Mouse (Mus musculus) heart, postnatal 25 days (tissue): Measurements from ENCODE around the gene Mlst8. TPM values are rescaled to one million over a fixed set of nuclear protein-coding genes. Genes with fewer than 3 reads are reported as not detected.
"Not testable (repeated sequence)": the region's sequence is repeated elsewhere in the genome, so short reads cannot be mapped to it uniquely, and the experiment has no call there.

ENCODE experiments used
- DNase-seq: peaks from one replicate; pipeline ENCODE4 v3.0.0; 2022; ENCODE audit warnings: low spot score
- intact Hi-C: fragments of 180-260 bp; cut with DNase I; formaldehyde crosslinking; loops from one replicate; pipeline ENCODE4 v1.15.1; 2025
- total RNA-seq, 2 experiments: library from RNA; stranded (reverse); gene quantifications; 2 replicates each; pipeline ENCODE4 v1.2.3; 2021

Mlst8 gene
- total RNA-seq, 2 experiments from 2014 or later, result 9.4 to 11.3 TPM

DNA sequence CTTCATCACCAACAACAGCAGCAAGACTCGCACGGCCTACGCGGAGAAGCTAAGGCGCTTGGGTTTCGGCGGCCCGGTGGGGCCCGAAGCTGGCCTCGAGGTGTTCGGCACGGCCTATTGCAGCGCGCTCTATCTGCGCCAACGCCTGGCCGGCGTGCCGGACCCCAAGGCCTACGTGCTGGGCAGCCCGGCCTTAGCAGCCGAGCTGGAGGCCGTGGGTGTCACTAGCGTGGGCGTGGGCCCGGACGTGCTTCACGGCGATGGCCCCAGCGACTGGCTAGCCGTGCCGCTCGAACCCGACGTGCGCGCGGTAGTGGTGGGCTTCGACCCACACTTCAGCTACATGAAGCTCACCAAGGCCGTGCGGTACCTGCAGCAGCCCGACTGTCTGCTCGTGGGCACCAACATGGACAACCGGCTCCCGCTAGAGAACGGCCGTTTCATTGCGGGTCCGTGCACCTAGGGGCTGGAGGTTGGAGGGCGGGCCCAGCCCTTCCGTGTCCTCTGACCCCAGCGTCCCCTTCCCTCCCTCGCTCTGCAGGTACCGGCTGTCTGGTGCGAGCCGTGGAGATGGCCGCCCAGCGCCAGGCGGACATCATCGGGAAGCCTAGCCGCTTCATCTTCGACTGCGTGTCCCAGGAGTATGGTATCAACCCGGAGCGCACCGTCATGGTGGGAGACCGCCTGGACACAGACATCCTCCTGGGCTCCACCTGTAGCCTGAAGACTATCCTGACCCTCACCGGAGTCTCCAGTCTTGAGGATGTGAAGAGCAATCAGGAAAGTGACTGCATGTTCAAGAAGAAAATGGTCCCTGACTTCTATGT is 8.0 kb downstream of the Mlst8 start:
- DNase-seq, result no peak
- intact Hi-C loops, result no loop called here

DNA sequence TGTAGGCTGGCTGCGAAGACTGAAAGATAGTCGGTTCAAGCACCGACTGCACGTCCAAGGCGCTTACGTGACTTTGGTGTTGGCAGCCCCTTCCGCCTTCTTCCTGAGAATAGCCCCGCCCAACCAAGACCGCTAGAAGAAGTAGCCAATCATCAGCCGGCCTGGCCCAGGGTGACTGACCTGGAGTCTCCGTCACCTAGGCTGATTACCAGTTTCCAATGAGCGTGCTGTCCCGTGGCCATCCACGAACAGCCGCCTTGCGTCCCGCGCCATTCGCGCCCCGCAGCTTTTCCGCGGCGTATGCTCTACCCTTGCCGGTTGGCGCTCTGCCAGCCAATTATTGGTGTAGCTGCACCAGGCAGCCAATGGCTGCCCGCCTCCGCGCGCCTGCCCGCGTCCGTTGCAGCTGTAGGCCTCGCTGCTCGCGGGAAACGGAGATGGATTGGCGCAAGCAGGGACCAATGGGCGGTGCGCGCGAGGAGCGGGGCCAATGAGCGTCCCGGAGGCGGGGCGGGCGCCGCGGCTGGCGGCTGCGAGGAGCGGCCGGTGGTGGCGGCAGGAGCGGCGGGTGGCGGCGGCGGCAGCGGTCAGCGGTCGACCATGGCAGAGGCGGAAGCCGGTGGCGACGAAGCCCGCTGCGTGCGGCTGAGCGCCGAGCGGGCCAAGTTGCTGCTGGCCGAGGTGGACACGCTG is 8.8 kb downstream of the Mlst8 start, which contains the start of the genes E4f1 and Pgp:
TSS of gene E4f1 (minus strand) at position 404 of the 693 bp plus-strand sequence.
TSS of gene Pgp (plus strand) at position 483 of the 693 bp plus-strand sequence.
- intact Hi-C loops, result no loop called here
- peak; percentile 98 for DNase-seq

DNA sequence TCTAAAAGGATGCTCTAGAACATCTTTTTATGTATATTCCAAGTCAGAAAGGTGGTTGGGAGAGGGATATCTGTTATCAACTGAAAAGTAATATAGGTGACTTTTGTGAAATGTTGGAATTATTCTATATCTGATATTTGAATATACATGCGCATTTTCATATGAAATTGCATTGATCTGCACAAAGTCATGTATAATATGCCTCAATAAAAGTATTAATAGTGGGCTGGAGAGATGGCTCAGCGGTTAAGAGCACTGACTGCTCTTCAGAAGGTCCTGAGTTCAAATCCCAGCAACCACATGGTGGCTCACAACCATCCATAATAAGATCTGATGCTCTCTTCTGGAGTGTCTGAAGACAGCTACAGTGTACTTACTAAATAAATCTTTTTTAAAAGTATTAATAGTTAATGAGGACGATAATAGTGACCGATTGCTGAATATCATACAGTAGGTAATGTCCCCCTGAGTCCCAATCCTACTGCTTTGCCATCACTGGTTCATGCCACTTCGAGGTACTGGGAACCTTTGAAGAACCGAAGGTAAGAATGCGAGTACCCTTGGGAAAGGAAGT is 9.5 kb downstream of the Mlst8 start:
- no peak for DNase-seq
- intact Hi-C loops, result no loop called here

DNA sequence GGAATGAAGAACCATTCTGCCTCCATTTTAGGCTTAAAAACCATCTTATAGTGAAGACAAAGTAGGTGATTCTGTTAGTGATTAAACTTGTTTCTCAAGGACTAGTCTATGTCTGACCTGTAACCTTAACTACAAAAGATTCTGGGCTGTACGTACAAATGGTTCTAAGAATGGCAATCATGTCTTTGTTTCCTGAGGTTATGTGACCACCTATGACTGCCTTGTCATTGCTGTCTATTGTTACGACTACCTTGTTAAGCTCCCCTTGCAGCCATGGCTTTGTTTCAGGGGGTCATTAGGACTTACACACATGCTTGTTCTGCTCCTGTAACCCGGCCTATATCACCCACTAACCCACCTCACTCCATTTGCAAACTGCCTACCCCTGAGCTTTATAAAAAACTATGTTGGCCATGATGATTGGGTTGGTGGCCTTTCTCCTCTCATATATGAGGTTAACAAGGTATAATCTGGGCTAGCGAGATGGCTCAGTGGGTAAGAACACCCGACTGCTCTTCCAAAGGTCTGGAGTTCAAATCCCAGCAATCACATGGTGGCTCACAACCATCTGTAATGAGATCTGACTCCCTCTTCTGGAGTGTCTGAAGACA is 10.1 kb downstream of the Mlst8 start:
- intact Hi-C loops, result no loop called here
- DNase-seq, result no peak

DNA sequence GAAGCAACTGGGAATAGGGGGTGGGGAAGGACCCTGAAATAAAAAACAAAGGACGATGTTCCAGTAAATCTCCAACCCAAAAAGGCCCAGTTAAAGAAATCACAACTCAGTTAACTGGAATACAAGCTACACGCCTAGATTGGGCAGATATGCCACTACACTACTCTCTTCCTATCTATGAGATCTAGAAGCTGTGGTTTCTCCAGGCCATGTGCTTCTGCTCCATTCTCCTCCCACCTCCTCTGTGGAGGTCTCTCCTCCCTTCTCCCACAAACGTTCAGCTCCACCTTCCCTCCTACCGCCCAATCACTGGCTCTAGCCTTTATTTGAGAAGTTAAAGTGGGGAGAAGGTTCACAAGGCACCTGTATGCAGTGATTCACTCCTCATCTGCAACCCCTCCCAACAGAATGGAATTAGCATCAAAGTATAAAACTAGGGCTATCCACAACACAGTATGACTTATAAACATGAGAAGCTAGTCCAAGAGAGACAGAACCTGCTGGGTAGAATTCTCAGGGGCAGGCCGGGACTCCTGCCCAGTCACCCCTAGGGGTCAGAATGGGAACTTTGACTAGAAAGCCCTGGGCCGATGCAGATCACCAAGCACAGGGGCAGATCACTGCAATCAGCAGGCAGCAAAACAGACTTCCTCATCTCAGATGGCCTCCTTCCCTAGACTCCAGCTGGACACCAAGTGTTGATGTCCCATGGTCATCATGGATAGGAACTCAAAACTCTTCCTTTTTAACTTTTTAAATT is 15.3 kb downstream of the Mlst8 start:
- no peak for DNase-seq
- intact Hi-C loops, result no loop called here

DNA sequence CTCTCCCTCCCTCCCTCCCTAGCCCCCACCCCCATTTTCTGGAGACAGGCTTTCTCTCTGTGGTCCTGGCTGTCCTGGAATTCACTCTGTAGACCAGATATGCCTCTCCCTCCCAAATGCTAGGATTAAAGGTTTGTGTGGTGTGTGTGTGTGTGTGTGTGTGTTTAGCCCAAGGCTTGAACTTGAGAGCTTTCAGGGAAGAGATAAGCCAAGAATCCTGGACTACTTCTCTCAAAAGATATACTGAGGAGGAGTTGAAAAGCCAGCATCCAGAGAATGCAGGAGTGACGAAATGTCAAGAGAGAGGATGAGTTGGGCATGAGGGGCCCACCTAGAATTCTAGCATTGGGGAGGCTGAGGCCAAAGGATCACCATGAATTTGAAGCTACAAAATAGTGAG is 15.9 kb downstream of the Mlst8 start:
- no peak for DNase-seq
- intact Hi-C loops, result no loop called here

DNA sequence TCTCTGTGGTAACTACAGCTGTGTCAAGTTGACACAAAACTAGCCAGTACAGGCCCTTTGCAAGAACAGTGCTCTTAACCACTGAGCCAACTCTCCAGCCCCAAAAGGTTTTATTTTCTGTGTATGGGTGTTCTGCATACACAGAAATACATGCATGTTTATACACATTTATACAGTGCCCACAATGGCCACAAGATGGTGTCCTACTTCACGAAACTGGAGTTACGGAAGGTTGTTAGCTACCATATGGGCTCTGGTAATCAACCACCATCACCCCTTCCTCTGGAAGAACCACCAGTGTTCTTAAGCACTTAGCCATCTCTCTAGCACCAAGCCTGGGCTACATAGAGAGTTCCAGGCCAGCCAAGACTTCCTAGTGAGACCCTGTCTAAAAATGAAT is 17.3 kb downstream of the Mlst8 start:
- DNase-seq, result no peak
- intact Hi-C loops, result no loop called here

DNA sequence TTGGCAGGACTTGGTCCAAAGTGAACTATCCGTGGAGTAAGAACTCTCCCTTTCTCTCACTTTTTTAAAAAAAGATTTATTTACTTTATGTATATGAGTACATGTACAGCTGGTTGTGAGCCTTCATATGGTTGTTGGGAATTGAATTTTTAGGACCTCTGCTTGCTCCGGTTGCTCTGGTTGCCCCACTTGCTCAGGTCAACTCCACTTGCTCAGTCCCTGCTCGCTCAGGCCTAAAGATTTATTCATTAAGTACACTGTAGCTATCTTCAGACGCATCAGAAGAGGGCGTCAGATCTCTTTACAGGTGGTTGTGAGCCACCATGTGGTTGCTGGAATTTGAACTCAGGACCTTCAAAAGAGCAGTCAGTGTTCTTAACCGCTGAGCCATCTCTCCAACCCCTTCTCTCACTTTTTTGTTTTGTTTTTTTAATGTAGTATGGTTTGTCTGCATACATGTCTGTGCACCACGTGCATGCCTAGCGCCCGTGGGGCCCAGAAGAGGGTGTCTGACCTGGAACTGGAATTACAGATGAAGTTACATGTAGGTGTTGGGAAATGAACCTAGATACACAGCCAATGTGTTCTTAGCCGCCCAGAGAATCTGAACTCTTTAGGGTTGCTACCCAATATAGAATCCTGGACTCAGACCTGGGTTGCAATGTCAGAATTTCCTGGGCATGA is 23.2 kb downstream of the Mlst8 start:
- DNase-seq, intact Hi-C loops: not testable (repeated sequence)

DNA sequence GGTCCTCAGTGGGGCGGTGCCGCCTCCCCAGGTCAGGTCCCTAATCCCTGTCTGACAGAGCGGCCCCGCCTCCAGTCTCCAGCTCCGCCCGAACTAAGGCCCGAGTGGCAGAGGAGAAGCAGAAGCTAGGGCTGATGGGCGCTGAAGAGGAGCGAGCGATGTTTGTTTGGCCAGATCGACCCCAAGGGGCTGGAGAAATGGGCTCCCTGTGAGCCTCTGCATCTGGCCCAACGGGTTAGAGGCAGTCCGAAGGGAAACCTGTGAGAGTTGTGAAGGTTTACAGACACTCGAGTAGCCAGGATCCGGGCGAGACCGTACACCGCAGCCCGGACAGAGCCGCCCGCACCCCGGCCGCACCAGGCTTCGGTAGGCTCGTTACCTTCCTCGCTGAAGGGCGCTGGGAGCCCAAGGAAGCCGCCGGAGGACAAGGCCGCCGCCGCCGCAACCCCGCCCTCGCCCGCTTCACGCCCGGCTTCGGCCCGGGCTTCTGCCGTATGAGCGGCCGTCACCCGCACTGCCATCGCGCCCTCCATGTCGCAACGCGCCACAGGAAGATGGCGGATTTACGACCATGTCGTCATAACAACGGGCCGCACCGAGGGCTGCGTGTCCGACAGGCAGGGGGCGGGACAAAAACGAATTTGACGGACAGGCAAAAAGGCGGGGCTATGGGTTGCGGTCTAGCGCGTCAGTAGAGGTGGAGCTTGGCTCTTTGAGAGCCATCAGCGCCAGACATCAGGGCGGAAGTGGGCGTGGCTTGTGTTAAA is 23.9 kb downstream of the Mlst8 start:
- intact Hi-C loops, result loop anchor here (5.0 kb wide), 1 partner anchor 38 kb away; no protein-coding TSS in a partner anchor
- DNase-seq, result peak; percentile 99

DNA sequence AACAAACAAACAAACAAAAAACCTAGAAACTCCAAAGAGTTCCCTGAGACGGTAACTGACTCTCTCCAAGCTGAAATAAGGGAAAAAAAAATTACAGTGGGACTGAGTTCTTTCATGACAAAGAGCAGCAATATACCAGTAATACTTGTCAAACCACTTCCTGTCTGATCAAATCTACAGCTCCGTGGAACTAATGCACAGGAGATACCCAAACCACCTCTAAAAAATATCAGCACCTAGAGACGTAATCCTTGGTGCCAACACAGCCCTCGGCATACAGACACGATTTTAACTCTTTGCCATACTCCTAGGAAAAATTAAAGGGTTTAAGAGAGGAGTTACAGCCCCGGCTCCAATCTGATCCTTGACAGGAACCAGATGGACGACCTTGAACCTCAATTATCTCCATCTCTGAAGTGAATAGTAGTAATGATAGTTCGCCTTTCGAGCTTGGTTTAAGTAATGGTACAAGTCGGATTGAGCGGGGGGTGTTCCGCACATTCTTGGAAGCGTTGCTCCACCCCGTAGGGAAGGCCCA is 24.6 kb downstream of the Mlst8 start:
- intact Hi-C loops, result loop anchor here (5.0 kb wide), 1 partner anchor 37 kb away; no protein-coding TSS in a partner anchor
- DNase-seq, result no peak

DNA sequence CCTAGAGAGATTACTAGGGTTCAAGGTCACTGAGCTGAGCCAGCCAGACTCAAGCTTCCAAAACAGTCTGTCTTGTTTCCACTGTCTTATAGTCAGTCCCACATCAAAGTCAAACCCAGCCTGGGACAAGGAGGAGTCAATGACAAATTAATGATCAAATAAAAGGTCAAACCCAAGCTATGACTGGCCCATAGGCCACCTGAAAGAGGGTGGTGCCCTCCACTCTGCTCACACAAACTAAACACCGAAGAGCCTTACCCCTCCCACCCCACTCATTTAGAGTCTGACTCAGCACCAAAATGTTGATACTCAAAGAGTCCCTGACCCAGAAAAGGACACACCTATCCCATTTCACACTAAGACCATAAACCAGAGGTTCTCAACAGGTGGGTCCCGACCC is 25.5 kb downstream of the Mlst8 start:
- intact Hi-C loops, result loop anchor here (5.0 kb wide), 1 partner anchor 36 kb away; no protein-coding TSS in a partner anchor
- no peak for DNase-seq

DNA sequence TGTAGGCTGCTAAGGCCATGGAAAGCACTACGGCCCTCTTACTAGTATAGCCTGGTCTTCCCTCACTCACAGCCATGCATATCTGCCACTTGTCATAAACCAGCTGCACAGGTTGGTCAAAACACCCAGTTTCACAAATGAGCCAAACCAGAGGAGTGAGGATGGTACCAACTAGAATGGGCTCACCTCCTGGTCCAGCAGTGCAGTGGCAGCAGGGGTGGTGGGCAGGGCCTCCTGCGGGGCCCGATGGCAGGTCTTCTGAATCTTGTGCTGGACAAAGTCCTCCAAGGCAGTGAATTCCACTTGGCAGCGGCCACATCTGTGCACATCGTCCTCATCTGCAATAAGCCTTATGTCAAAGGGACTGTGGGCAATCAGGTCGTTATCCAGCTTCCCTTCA is 27.7 kb downstream of the Mlst8 start:
- intact Hi-C loops, result loop anchor here (5.0 kb wide), 1 partner anchor 34 kb away; no protein-coding TSS in a partner anchor
- DNase-seq, result no peak

DNA sequence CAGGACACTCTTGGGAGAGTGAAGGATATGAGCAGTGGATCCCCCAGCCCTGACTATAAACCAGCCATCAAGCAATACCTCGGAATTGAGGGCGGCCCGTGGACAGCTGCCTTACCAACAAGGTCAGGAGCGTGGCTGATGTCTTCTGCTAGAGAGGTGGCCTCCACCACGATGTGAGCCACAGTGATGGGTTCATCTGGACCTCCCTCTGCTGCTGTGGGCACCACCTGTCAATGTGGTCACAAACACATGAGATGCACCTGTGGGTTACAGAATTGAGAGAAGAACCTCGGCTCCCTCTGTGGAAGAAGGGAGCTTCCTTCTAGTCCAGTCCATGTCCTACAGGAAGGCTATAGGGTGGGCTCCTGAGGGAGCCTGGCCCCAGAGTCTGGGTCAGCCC is 29.4 kb downstream of the Mlst8 start:
- no peak for DNase-seq
- intact Hi-C loops, result no loop called here

DNA sequence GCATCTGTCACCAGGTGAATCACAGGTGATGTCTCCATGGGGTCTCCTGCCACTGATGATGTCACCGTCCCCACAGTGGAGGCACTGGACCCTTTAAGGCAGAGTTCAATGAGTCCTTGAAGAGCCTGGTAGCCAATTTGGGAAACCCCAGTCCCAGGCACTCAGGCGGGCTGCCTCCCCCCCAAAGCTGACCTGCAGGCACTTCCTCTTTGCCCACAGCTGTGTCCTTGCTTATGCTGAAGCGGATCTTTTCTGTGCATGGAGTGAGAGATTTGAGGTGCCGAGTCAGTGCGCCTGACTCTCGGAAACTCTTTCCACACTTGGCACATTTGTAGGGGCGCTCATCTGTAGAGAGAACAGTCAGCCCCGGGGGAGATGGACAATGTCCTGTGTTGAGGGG is 32.3 kb downstream of the Mlst8 start:
- DNase-seq, result no peak
- intact Hi-C loops, result no loop called here

DNA sequence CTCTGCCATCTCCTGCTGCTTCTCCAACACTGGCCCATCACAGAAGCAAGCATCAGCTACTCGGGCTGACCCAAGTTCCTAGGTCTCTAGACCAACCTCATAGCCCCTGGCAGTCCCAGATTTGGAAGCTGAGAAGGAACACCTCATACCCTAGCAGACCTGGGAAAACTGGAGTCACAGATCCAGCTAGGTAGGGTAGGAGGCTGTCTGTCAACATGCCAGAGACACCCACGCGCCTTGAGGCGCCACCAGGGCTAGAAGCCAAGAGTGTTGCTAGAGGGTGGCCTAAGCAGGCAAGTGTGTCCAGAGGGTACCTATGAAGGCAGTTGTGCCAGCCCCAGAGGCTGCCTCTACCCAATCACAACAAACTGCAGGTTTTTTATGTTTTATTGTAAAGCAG is 35.5 kb downstream of the Mlst8 start:
- intact Hi-C loops, result no loop called here
- DNase-seq, result no peak

DNA sequence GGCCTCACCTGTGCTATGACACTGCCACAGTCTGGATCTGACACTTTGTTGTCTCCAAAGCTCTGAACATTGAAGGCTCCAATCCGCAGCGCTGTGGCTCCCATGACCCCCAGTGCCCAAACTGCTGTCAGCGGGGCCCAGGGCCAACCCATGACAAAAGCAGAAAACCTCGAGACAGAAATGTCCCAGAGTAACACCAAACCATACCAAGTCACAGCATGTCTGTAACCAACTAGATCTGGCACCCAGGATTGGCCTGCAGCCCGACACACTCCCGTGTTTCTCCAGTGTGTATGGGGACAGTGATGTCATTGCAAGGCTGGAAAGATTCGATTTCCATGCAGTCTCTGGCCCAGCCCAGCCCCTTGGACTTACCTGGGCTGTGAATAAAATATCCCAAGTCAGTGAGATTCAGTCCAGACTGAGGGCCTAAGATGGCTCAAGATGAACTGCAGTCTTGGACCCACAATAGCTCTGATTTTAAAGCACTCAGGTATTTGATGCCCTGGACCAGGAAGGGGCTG is 36.2 kb downstream of the Mlst8 start, which contains the start of gene Dnase1l2:
TSS of gene Dnase1l2 (minus strand) at position 474 of the 524 bp plus-strand sequence.
- no peak for DNase-seq
- intact Hi-C loops, result no loop called here

DNA sequence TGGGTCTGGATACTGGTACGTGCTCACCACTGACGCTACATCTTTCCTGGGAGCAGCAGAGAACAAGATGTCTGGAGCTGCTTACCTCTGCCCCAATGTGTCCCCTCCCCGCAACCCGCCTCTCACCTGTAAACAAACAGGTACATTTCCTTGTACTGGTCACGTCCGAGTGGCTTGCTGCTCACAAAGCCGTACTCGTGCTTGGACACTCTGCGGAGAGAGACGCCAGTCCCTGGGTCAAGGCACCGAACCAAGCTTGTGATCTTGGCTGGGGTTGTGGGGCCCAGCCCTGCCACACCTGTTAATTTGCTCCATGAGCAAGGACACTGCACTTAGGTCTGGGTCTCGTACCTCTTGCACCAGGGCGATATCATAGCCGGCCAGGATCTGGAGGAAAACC is 36.8 kb downstream of the Mlst8 start:
- intact Hi-C loops, result no loop called here
- DNase-seq, result no peak

DNA sequence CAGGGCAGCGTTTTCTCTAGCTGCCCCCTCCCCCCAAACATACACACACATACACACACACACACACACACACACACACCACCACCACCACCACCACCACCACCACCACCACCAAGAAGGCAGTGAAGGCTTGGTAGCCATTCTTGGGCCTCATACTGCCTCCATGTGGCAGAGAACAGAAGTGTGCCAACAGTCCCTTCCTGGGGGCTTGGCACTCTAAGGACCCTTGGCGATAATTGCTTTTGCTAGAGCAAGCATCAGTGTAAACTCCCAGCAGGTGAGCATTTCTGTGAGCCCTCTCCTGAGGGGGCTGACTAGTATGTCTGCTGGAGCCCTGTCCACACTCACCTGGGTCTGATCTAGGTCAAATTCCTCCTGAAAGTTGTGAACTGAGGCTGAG is 37.7 kb downstream of the Mlst8 start:
- intact Hi-C loops, result no loop called here
- no peak for DNase-seq
